Mouse (Mus musculus) ES-E14 (cell line): ENCODE results near the gene Ankrd13d.

Experiments used
- CHD2 ChIP-seq: IDR thresholded peaks from 2 replicates; pipeline ENCODE4 v1.6.1; 2014; ENCODE audit warnings: mild to moderate bottlenecking, low read depth, low read length, inconsistent platforms
- HCFC1 ChIP-seq: IDR thresholded peaks from 2 replicates; pipeline ENCODE4 v1.6.1; 2012; ENCODE audit warnings: low read length, inconsistent platforms, borderline replicate concordance; ENCODE audit not compliant: insufficient read depth
- MAFK ChIP-seq: IDR thresholded peaks from 2 replicates; pipeline ENCODE4 v1.6.1; 2014; ENCODE audit warnings: mild to moderate bottlenecking, low read depth, low read length, inconsistent platforms; ENCODE audit not compliant: insufficient read depth
- ZC3H11A ChIP-seq: IDR thresholded peaks from 2 replicates; pipeline ENCODE4 v1.6.1; 2012; ENCODE audit warnings: low read depth, mild to moderate bottlenecking, inconsistent platforms, low read length, borderline replicate concordance

GRCm38 (mm10) chr19:4304251-4304821 lies 21.4 kb upstream of the Ankrd13d start:
- TF ChIP-seq MAFK (no peak), ZC3H11A (no peak), CHD2 (no peak), HCFC1 (no peak)
